Mouse (Mus musculus): ENCODE measurements around the gene Zfp809. TPM values are rescaled to one million over a fixed set of nuclear protein-coding genes. Genes with fewer than 3 reads are reported as not detected.

Zfp809 gene
- 7.4 and 9.4 TPM in 2 replicates for polyA plus RNA-seq (2012; rRNA removed)

DNA sequence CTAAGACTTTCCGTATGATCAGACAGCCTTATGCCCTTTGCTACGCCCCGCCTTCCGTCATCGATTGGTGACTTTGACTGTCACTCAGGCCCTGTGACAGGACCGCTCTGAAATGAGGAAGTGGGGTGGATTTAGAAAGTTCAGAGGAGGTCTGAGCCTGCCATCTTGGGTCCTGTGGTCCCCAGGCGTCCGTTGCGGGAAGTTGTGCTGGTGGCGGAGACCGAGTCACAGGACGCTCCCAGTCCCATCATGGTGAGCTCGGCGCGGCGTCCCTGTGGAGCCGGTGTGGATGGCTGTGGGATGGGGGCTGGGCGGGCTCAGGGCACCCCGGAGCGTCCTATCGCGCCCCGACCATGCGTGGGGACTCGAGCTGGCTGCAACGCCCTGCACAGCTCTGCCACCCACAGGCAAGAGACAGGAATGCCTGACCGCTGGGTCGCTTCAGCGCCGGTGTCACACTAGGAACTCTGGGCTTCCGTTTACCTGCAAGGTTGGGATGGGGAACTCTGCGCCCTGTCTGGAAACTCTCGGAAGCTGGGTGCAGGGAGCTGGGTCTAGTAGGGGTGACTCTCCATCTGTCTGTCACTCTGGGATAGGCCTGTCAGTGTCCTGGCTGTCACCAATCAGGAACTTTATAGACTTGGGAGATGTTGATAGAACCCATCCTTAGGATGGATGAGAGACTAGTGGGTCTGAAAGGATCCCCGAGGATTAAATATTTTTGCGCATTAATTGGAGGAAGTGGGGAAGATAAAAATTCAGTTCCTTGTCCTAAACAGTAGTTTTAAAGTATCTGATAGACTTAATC lies at the start of gene Zfp809:
Gene Zfp809, plus strand, starts transcription at position 134 of the 808 bp plus-strand sequence.

DNA sequence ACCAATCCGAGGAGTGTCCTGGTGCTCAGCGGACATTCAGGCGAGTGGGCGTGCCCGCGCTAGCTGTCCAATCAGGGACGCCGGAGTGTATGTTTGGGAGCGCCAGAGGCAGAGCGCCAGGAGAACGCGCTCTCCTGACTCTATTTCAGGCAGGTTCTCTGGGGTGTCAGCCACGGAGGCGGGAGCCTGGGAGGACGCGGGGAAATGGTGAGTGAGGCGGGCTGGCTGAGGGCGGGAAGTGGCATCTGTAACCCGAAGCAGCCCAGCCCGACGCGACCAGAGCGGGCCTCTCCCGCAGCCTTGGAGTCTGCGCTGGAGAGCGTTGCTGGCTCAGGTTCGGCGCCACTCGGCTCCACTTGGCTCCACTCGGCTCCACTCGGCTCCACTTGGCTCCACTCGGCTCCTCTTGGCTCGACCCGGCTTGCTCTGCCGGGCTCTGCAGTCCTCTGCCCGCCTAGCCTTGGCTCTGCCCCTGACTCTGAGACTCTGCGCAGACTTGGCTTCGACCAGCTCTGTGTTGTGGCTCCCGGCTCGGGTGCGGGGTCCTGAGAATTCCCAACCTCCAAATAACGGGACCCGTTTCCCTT lies 37.4 kb upstream of the Zfp809 start, which contains the start of gene Zfp872:
Gene Zfp872, plus strand, starts transcription at position 66 of the 587 bp plus-strand sequence.

DNA sequence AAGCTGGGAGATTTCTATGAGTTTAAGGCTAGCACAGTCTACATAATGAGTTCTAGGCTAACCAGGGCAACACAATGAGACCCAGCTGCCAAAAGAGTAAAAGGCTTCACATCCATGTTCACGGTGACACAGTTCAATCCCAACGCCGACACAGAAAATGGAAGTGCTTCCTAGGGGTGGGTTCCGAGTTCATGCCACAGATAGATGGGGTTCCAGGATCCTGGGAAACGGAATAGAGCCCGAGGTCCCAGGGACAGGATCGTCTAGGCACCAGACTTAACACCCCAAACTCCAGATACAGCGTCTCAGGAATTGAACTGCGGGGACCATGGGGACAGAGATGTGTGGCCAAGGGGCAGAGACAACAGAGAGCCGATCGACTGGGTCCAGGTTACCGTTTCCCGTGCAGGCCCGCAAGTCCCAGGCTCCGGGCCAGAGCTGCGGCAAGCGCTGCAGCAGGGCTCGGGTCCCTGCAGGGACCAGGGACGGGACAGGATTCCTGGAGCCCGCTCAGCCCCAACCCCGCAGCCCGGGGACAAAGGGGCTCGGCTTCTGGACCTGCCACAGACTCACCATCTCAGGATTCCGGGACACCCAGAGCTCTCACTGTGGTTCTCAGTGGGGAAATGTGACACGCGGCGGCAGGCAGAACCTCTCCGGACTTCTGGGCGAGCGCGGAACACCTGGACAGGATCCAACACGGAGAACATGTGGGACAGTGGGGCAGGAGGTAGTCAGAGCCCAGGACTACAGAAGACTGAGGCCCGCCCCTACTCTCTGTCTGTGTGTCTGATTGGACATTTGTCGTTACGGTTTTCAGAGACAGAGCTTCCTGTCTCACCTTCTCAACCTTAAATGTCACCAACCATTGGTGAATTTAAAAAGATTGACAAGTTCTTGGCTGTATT lies 33.9 kb downstream of the Zfp809 start, which contains the start of gene Zfp599:
Gene Zfp599, minus strand, starts transcription at position 712 of the 908 bp plus-strand sequence.

Other genes with a start within 250 kb of the Zfp809 start
- gene Rgl3, start 236.3 kb upstream of the Zfp809 start, polyA plus RNA-seq (2012; rRNA removed): 2.1 and 3.7 TPM in 2 replicates
- gene Ccdc151, start 223.1 kb upstream of the Zfp809 start, polyA plus RNA-seq (2012; rRNA removed): 6.0 and 7.2 TPM in 2 replicates
- 114 and 135 TPM in 2 replicates for gene Prkcsh, start 222.9 kb upstream of the Zfp809 start, polyA plus RNA-seq (2012; rRNA removed)
- gene Elavl3, start 173.7 kb upstream of the Zfp809 start, polyA plus RNA-seq (2012; rRNA removed): 198 and 211 TPM in 2 replicates
- 0.14 TPM in 1 of 2 replicates, not detected in the other for gene Gm49318, start 154.5 kb upstream of the Zfp809 start, polyA plus RNA-seq (2012; rRNA removed)
- gene Zfp653, start 154.3 kb upstream of the Zfp809 start, polyA plus RNA-seq (2012; rRNA removed): 53.1 and 55.4 TPM in 2 replicates
- gene Ecsit, start 140.3 kb upstream of the Zfp809 start, polyA plus RNA-seq (2012; rRNA removed): 49.9 TPM in 2 replicates
- 1.00 and 1.6 TPM in 2 replicates for gene Cnn1, start 126.5 kb upstream of the Zfp809 start, polyA plus RNA-seq (2012; rRNA removed)
- 150 and 156 TPM in 2 replicates for gene Elof1, start 108.5 kb upstream of the Zfp809 start, polyA plus RNA-seq (2012; rRNA removed)
- 1.7 and 3.0 TPM in 2 replicates for gene Acp5, start 90.0 kb upstream of the Zfp809 start, polyA plus RNA-seq (2012; rRNA removed)
- gene Pigyl, start 68.9 kb upstream of the Zfp809 start, polyA plus RNA-seq (2012; rRNA removed): 87.3 and 87.8 TPM in 2 replicates
- gene Zfp872, start 37.6 kb upstream of the Zfp809 start, polyA plus RNA-seq (2012; rRNA removed): 0.12 and 0.14 TPM in 2 replicates
- gene Zfp599, start 34.2 kb downstream of the Zfp809 start, polyA plus RNA-seq (2012; rRNA removed): 4.3 and 4.7 TPM in 2 replicates
- 36.5 and 41.8 TPM in 2 replicates for gene Zfp810, start 81.9 kb downstream of the Zfp809 start, polyA plus RNA-seq (2012; rRNA removed)
- gene Anln, start 163.5 kb downstream of the Zfp809 start, polyA plus RNA-seq (2012; rRNA removed): 13.7 and 15.2 TPM in 2 replicates
- gene 9530077C05Rik, start 185.8 kb downstream of the Zfp809 start, polyA plus RNA-seq (2012; rRNA removed): 6.2 and 6.7 TPM in 2 replicates
- not detected in 2 replicates for gene Gm17545, start 228.6 kb downstream of the Zfp809 start, polyA plus RNA-seq (2012; rRNA removed)
- 78.2 and 81.4 TPM in 2 replicates for gene Rp9, start 244.0 kb downstream of the Zfp809 start, polyA plus RNA-seq (2012; rRNA removed)

Data from central nervous system, embryonic 14 days (tissue).